Mouse (Mus musculus) spleen, adult 2 months (tissue): Measurements from ENCODE around the gene Camk2n1.

Source experiments
- CTCF ChIP-seq: fragments of 200-500 bp; IDR thresholded peaks from 2 replicates; pipeline ENCODE4 v1.5.1; 2011; ENCODE audit warnings: mild to moderate bottlenecking, inconsistent platforms; ENCODE audit not compliant: insufficient read depth, insufficient read length, insufficient replicate concordance; ENCODE audit errors: extremely low read depth
- POLR2A ChIP-seq: fragments of 200-500 bp; IDR thresholded peaks from 2 replicates; pipeline ENCODE4 v1.6.1; 2011; ENCODE audit warnings: low read depth, low read length, inconsistent platforms

DNA sequence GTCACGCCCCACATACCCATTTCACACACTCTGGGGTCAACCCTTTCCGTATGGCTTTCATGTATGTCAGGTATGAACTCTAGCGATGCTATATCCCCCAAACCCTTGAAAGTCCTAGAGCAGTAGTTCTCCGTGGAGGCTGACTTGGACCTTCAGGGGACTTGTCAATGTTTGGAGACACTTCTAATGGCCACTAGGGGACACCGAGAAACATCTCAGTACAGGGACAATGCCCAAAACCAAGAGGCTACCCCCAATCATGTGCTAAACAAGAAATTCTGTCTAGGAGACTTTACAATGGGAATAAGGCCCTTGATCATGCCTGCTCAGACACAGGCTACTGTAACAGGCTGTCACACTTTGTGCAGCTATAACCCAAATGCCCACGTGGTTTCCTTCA lies 12.6 kb downstream of the Camk2n1 start:
- no peak for TF ChIP-seq CTCF
- TF ChIP-seq POLR2A = no peak
